In the genomic region with DNA sequence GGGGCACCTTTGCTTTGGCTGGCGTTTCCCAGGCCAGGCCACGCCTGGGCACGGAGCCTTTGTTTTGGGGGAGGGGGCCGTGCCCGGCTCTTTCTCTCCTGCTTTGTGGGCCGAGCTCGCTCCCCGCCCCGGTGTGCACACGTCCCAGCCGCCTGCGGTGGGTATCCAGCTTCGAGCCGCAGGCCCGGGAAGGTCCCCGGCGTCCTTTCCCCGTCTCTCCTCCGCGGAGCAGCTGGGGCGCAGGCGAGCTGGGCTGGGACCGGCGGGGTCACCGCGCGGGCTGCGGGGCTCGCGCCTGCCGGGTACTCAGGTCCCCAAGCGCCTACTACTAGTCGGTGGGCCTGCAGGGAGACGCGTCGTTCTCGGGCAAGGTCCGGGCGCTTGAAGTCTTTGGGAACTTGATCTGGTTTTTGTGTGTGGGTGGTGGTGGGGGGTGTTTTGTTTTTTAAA, we compare ENCODE assay signal across 8 mouse cellular contexts. TPM values are rescaled to one million over a fixed set of nuclear protein-coding genes. Genes with fewer than 3 reads are reported as not detected.
A peak's percentile ranks its signal among the peaks of the same experiment; 100 is the strongest.
DNase-seq lines count a peak whose midpoint lies in the region; ATAC-seq lines count a peak whose summit lies in the region.

No protein-coding gene starts in this region.

- H3K4me1 ChIP-seq in liver, embryonic 11.5 days (replicated peaks; ENCODE audit: control insufficient read depth, insufficient read depth, low read length) = peaks cover 18% of the 10 kb centered on the region
- 0 out of 2 replicates have a peak, but pooled peaks cover 6% of the 10 kb centered on the region for H3K4me1 ChIP-seq in stomach, embryonic 16.5 days (ENCODE audit: control insufficient read depth, insufficient read depth, low read length)

- H3K4me2 ChIP-seq in liver, embryonic 11.5 days = peak overlapping the region; percentile 69
- H3K4me2 ChIP-seq in stomach, embryonic 16.5 days (ENCODE audit: low read depth, low read length) = peak overlapping the region; percentile 59

- peak overlapping the region; percentile 78 for H3K27ac ChIP-seq in liver, embryonic 11.5 days (ENCODE audit: low read depth, low read length)
- peak overlapping the region; percentile 93 for H3K27ac ChIP-seq in stomach, embryonic 16.5 days (ENCODE audit: low read length)

- DNase-seq in cerebellum, postnatal 36 days = no peak
- DNase-seq in spleen, postnatal 14 days (ENCODE audit: low spot score in 2 of 2) = peak; percentile 27 to 43
- DNase-seq in spleen, adult 12 weeks (ENCODE audit: low spot score) = no peak
- no peak for DNase-seq in liver, embryonic 11.5 days (ENCODE audit: low spot score)
- DNase-seq in adrenal gland, postnatal 25 days = no peak
- no peak for DNase-seq in left cerebral cortex, adult 18-20 months (ENCODE audit: low spot score in 2 of 2)

- peak overlapping the region; percentile 97 for H3K4me3 ChIP-seq in liver, embryonic 11.5 days (ENCODE audit: low read depth, low read length)
- H3K4me3 ChIP-seq in stomach, embryonic 16.5 days (replicated peaks; ENCODE audit: low read length) = peak overlapping the region; percentile 94

- no peaks in the 10 kb centered on the region for H3K9me3 ChIP-seq in liver, embryonic 11.5 days (ENCODE audit: control insufficient read depth, low read length)
- no peaks in the 10 kb centered on the region for H3K9me3 ChIP-seq in stomach, embryonic 16.5 days (replicated peaks; ENCODE audit: control insufficient read depth, low read length)

- under 1% methylated on average over 34 of the region's 39 CpGs for WGBS in liver, embryonic 11.5 days
- WGBS in stomach, embryonic 16.5 days = under 1% methylated on average over 39 of the region's 39 CpGs

- ATAC-seq in cerebellum, adult (ENCODE audit: insufficient number of reproducible peaks, low FRiP score, low TSS enrichment) = peak; percentile 53
- peak; percentile 75 for ATAC-seq in liver, embryonic 11.5 days (replicated peaks; ENCODE audit: low FRiP score)
- peak; percentile 77 for ATAC-seq in stomach, embryonic 16.5 days (ENCODE audit: insufficient read depth, low FRiP score)

- peak overlapping the region; percentile 93 for H3K9ac ChIP-seq in liver, embryonic 11.5 days (ENCODE audit: low read depth, low read length)
- H3K9ac ChIP-seq in stomach, embryonic 16.5 days (ENCODE audit: low read length) = peak overlapping the region; percentile 97

- no peaks in the 10 kb centered on the region for H3K27me3 ChIP-seq in liver, embryonic 11.5 days (replicated peaks; ENCODE audit: control insufficient read depth, insufficient read depth, low read length)
- no peaks in the 10 kb centered on the region for H3K27me3 ChIP-seq in stomach, embryonic 16.5 days (ENCODE audit: control insufficient read depth, insufficient read depth, low read length)

- H3K36me3 ChIP-seq in liver, embryonic 11.5 days (ENCODE audit: control insufficient read depth, insufficient read depth, low read length) = peaks cover 8% of the 10 kb centered on the region
- peaks cover 12% of the 10 kb centered on the region; the same call in 1 of the 2 replicates for H3K36me3 ChIP-seq in stomach, embryonic 16.5 days (ENCODE audit: control insufficient read depth, insufficient read depth, low read length)

RNA-seq across cellular contexts. Expression of a gene that starts 0.4 kb away (rescaled TPM):
- 51.0 and 53.2 TPM in 2 replicates for polyA plus RNA-seq in liver, embryonic 11.5 days (2014; fragmentation: Nextera tagmentation; extraction: Ambion mirVana)
- 63.4 and 64.7 TPM in 2 replicates for polyA plus RNA-seq in stomach, embryonic 16.5 days (2015; fragmentation: Nextera tagmentation; extraction: Ambion mirVana)
- 62.9 and 95.1 TPM in 2 replicates for total RNA-seq in adrenal gland, postnatal 25 days (2021)
- 100 to 1,000 TPM in 1 of 2 experiments, 10 to 100 TPM in 1; 99.0 to 105 TPM for total RNA-seq in left cerebral cortex, adult 18-20 months (2021)

RNA-seq across cellular contexts. Expression of a gene that starts 7.2 kb away (rescaled TPM):
- polyA plus RNA-seq in liver, embryonic 11.5 days (2014; fragmentation: Nextera tagmentation; extraction: Ambion mirVana) = 1.6 and 1.7 TPM in 2 replicates
- 7.6 and 8.3 TPM in 2 replicates for polyA plus RNA-seq in stomach, embryonic 16.5 days (2015; fragmentation: Nextera tagmentation; extraction: Ambion mirVana)
- total RNA-seq in adrenal gland, postnatal 25 days (2021) = 5.2 and 6.3 TPM in 2 replicates
- total RNA-seq in left cerebral cortex, adult 18-20 months (2021) = 1 to 10 TPM; 1.4 to 2.3 TPM

RNA-seq across cellular contexts. Expression of a gene that starts 22.8 kb away (rescaled TPM):
- 3.5 and 3.8 TPM in 2 replicates for polyA plus RNA-seq in liver, embryonic 11.5 days (2014; fragmentation: Nextera tagmentation; extraction: Ambion mirVana)
- 2.9 and 3.8 TPM in 2 replicates for polyA plus RNA-seq in stomach, embryonic 16.5 days (2015; fragmentation: Nextera tagmentation; extraction: Ambion mirVana)
- total RNA-seq in adrenal gland, postnatal 25 days (2021) = 1.8 and 2.2 TPM in 2 replicates
- total RNA-seq in left cerebral cortex, adult 18-20 months (2021) = 1 to 10 TPM; 2.2 to 2.6 TPM

RNA-seq across cellular contexts. Expression of a gene that starts 25.8 kb away (rescaled TPM):
- polyA plus RNA-seq in liver, embryonic 11.5 days (2014; fragmentation: Nextera tagmentation; extraction: Ambion mirVana) = 42.0 and 47.8 TPM in 2 replicates
- 137 and 162 TPM in 2 replicates for polyA plus RNA-seq in stomach, embryonic 16.5 days (2015; fragmentation: Nextera tagmentation; extraction: Ambion mirVana)
- 40.1 and 59.7 TPM in 2 replicates for total RNA-seq in adrenal gland, postnatal 25 days (2021)
- 1 to 10 TPM; 4.5 to 5.4 TPM for total RNA-seq in left cerebral cortex, adult 18-20 months (2021)

RNA-seq across cellular contexts. Expression of a gene that starts 41.6 kb away (rescaled TPM):
- polyA plus RNA-seq in liver, embryonic 11.5 days (2014; fragmentation: Nextera tagmentation; extraction: Ambion mirVana) = 0.25 and 0.53 TPM in 2 replicates
- polyA plus RNA-seq in stomach, embryonic 16.5 days (2015; fragmentation: Nextera tagmentation; extraction: Ambion mirVana) = 42.8 and 62.7 TPM in 2 replicates
- total RNA-seq in adrenal gland, postnatal 25 days (2021) = 0.12 TPM in 1 of 2 replicates, not detected in the other
- 1 to 10 TPM; 3.6 to 4.7 TPM for total RNA-seq in left cerebral cortex, adult 18-20 months (2021)

Comparison
In these comparisons a context has a peak if more than half of its experiments do, and no peak if none do; other contexts are left out.
1. DNase-seq: peak in spleen, postnatal 14 days (2 of 2); none in cerebellum, postnatal 36 days (0 of 2), spleen, adult 12 weeks (single experiment), liver, embryonic 11.5 days (single experiment), adrenal gland, postnatal 25 days (single experiment) and left cerebral cortex, adult 18-20 months (0 of 2).
2. Peak in every context shown above with its lines, with median percentiles within 50 percentile points of each other: ATAC-seq.